Mouse (Mus musculus) spleen, adult 2 months (tissue): ENCODE data around the gene Fen1. TPM values are rescaled to one million over a fixed set of nuclear protein-coding genes. Genes with fewer than 3 reads are reported as not detected.
A peak's percentile ranks its signal among the peaks of the same experiment; 100 is the strongest.

Source experiments
- DNase-seq, 2 experiments: peaks; one replicate each; pipeline versions ENCODE4 v3.0.0 to v3.0.0-alpha.2; 2012 to 2021; ENCODE audit warnings: low spot score in 2 of 2, low read depth in 1 of 2
- H3K27ac ChIP-seq: fragments of 200-500 bp; 2 replicates; pipeline ENCODE4 v1.5.1; 2012; ENCODE audit warnings: low read length, inconsistent platforms; ENCODE audit not compliant: insufficient read depth
- H3K27me3 ChIP-seq: fragments of 200-500 bp; 2 replicates; pipeline ENCODE4 v1.6.1; 2012; ENCODE audit warnings: mild to moderate bottlenecking, moderate library complexity, low read length, inconsistent platforms; ENCODE audit not compliant: control insufficient read depth, insufficient read depth
- H3K36me3 ChIP-seq: fragments of 200-500 bp; 2 replicates; pipeline ENCODE4 v1.6.1; 2012; ENCODE audit warnings: mild to moderate bottlenecking, low read length, inconsistent platforms; ENCODE audit not compliant: control insufficient read depth, insufficient read depth
- H3K4me1 ChIP-seq: fragments of 200-500 bp; 2 replicates; pipeline ENCODE4 v1.6.1; 2011; ENCODE audit warnings: inconsistent platforms; ENCODE audit not compliant: control insufficient read depth, insufficient read depth, insufficient read length
- H3K4me3 ChIP-seq: fragments of 200-500 bp; 2 replicates; pipeline ENCODE4 v1.5.1; 2011; ENCODE audit warnings: mild to moderate bottlenecking, inconsistent platforms; ENCODE audit not compliant: insufficient read depth, insufficient read length; ENCODE audit errors: extremely low read depth
- CTCF ChIP-seq: fragments of 200-500 bp; IDR thresholded peaks from 2 replicates; pipeline ENCODE4 v1.5.1; 2011; ENCODE audit warnings: mild to moderate bottlenecking, inconsistent platforms; ENCODE audit not compliant: insufficient read depth, insufficient read length, insufficient replicate concordance; ENCODE audit errors: extremely low read depth
- POLR2A ChIP-seq: fragments of 200-500 bp; IDR thresholded peaks from 2 replicates; pipeline ENCODE4 v1.6.1; 2011; ENCODE audit warnings: low read depth, low read length, inconsistent platforms
- WGBS: fragments of 180-500 bp; shearing (Covaris S2); methylation state at CpG from one replicate; pipeline ENCODE4 v1.1.7; 2018; 5-methylcytosine and 5-hydroxymethylcytosine counted together
- polyA plus RNA-seq: library from polyadenylated mRNA; depleted of rRNA; stranded (reverse); fragments of >200 nt; gene quantifications from 2 replicates; pipeline ENCODE4 v1.2.3, GENCODE M21; 2012

Gene Fen1
- polyA plus RNA-seq, 1 experiment: 16.0 TPM

- under 1% methylated on average over 70 of the region's 70 CpGs for WGBS
- TF ChIP-seq CTCF (peak; percentile 15; the same call in 1 of the 2 replicates), POLR2A (no peak)
- Histone ChIP-seq H3K36me3 (no peaks in the 10 kb centered on the region), H3K27ac (peak within 1 kb of the TSS; percentile 53), H3K4me3 (peak within 1 kb of the TSS; percentile 72), H3K27me3 (no peaks in the 10 kb centered on the region), H3K4me1 (no peaks in the 10 kb centered on the region; the same call in 1 of the 2 replicates)
- peak; percentile 52 to 76 for DNase-seq
These were observed 21.2 kb downstream of the Fen1 start, which contains the start of gene Fads1 for GRCm38 (mm10) chr19:10182670-10183298. Gene Fads1, plus strand, starts transcription at chr19:10182888.

- WGBS: 27% methylated on average over 7 of the region's 7 CpGs
- Histone ChIP-seq H3K27ac (no peak overlapping the region), H3K4me1 (no peaks in the 10 kb centered on the region; the same call in 1 of the 2 replicates), H3K27me3 (no peaks in the 10 kb centered on the region), H3K36me3 (no peaks in the 10 kb centered on the region), H3K4me3 (peak overlapping the region; percentile 72)
- no peak for TF ChIP-seq POLR2A
- no peak for TF ChIP-seq CTCF
- no peak for DNase-seq
These were observed 21.8 kb downstream of the Fen1 start for GRCm38 (mm10) chr19:10182142-10182541.

- H3K4me1 ChIP-seq: no peaks in the 10 kb centered on the region; the same call in 1 of the 2 replicates
- no peak overlapping the region for H3K27ac ChIP-seq
- TF ChIP-seq POLR2A (no peak), CTCF (no peak)
These were observed 22.7 kb downstream of the Fen1 start for GRCm38 (mm10) chr19:10181225-10181624.

GRCm38 (mm10) chr19:10176941-10177372, 27.0 kb downstream of the Fen1 start:
- Histone ChIP-seq H3K4me1 (peaks cover 6% of the 10 kb centered on the region; the same call in 1 of the 2 replicates), H3K4me3 (no peak overlapping the region), H3K36me3 (no peaks in the 10 kb centered on the region), H3K27ac (no peak overlapping the region), H3K27me3 (no peaks in the 10 kb centered on the region)
- no peak for TF ChIP-seq CTCF
- no peak for TF ChIP-seq POLR2A
- 39% methylated on average over 7 of the region's 7 CpGs for WGBS
- DNase-seq: no peak

More at GRCm38 (mm10) chr19:10181225-10181624, 22.7 kb downstream of the Fen1 start:
- Histone ChIP-seq H3K4me3 (no peak overlapping the region), H3K27me3 (no peaks in the 10 kb centered on the region), H3K36me3 (no peaks in the 10 kb centered on the region)
- WGBS: 92% methylated on average over 7 of the region's 7 CpGs
- no peak for DNase-seq

- Histone ChIP-seq H3K4me3 (no peak overlapping the region), H3K4me1 (peaks cover 6% of the 10 kb centered on the region; the same call in 1 of the 2 replicates), H3K27me3 (no peaks in the 10 kb centered on the region), H3K27ac (no peak overlapping the region), H3K36me3 (no peaks in the 10 kb centered on the region)
- DNase-seq: no peak
- no peak for TF ChIP-seq POLR2A
- TF ChIP-seq CTCF: no peak
- WGBS: 94% methylated on average over 1 of the region's 1 CpGs
These were observed 27.5 kb downstream of the Fen1 start for GRCm38 (mm10) chr19:10176477-10176876.

GRCm38 (mm10) chr19:10174956-10175355, 29.0 kb downstream of the Fen1 start:
- Histone ChIP-seq H3K27me3 (no peaks in the 10 kb centered on the region), H3K27ac (no peak overlapping the region), H3K4me1 (peaks cover 6% of the 10 kb centered on the region; the same call in 1 of the 2 replicates), H3K36me3 (no peaks in the 10 kb centered on the region), H3K4me3 (no peak overlapping the region)
- no peak for DNase-seq
- TF ChIP-seq CTCF (no peak), POLR2A (no peak)
- 89% methylated on average over 4 of the region's 4 CpGs for WGBS
